Mouse (Mus musculus) midbrain, embryonic 12.5 days (tissue): ENCODE results near the gene Ddx4. TPM values are rescaled to one million over a fixed set of nuclear protein-coding genes. Genes with fewer than 3 reads are reported as not detected.

ENCODE experiments used
- polyA plus RNA-seq: library from polyadenylated mRNA; unstranded; fragments of >200 nt; fragmentation: Nextera tagmentation; extraction: Ambion mirVana; gene quantifications from 2 replicates; pipeline ENCODE4 v1.2.1, GENCODE M21; 2016

Ddx4 gene
- polyA plus RNA-seq, 1 experiment from 2014 or later = 0.82 TPM

Other genes starting within 250 kb of the Ddx4 start
- gene Il6st, start 188.4 kb downstream of the Ddx4 start, polyA plus RNA-seq = 39.5 and 40.0 TPM in 2 replicates
- not detected in 2 replicates for gene Il31ra, start 58.1 kb downstream of the Ddx4 start, polyA plus RNA-seq
- 24.6 and 25.7 TPM in 2 replicates for gene Slc38a9, start 8.3 kb upstream of the Ddx4 start, polyA plus RNA-seq
- gene Plpp1, start 148.3 kb upstream of the Ddx4 start, polyA plus RNA-seq = 22.3 and 24.7 TPM in 2 replicates